Mouse (Mus musculus): ENCODE results near the gene Gm20479. TPM values are rescaled to one million over a fixed set of nuclear protein-coding genes. Genes with fewer than 3 reads are reported as not detected.

Gene Gm20479
- polyA plus RNA-seq, 1 experiment from 2014 or later: not detected

GRCm38 (mm10) chr7:27361283-27361946 lies 4.2 kb upstream of the Gm20479 start:
- Histone ChIP-seq H3K4me2 (ENCODE audit: low read depth, low read length) (peak overlapping the region; percentile 80), H3K27me3 (ENCODE audit: insufficient read depth, low read length) (peaks cover 41% of the 10 kb centered on the region), H3K36me3 (replicated peaks; ENCODE audit: insufficient read depth, low read length) (no peaks in the 10 kb centered on the region), H3K9me3 (ENCODE audit: low read length) (no peaks in the 10 kb centered on the region), H3K4me1 (ENCODE audit: insufficient read depth) (peaks cover 16% of the 10 kb centered on the region), H3K9ac (replicated peaks) (0 out of 2 replicates have a peak overlapping the region, but pooled peaks have one; percentile 16), H3K4me3 (ENCODE audit: low read depth, low read length) (peak overlapping the region; percentile 36), H3K27ac (ENCODE audit: low read depth) (no peak overlapping the region)
- ATAC-seq (peak; percentile 95), DNase-seq (peak; percentile 98)
- under 1% methylated on average over 50 of the region's 52 CpGs for WGBS (ENCODE audit: insufficient replicate concordance)
- TF ChIP-seq EP300 (IDR thresholded peaks at IDR 0.05; ENCODE audit: low read depth): no peak
- no peak for TF ChIP-seq CTCF (IDR thresholded peaks at IDR 0.05; ENCODE audit: low read depth)

- TF ChIP-seq CTCF (IDR thresholded peaks at IDR 0.05; ENCODE audit: low read depth) (no peak), EP300 (IDR thresholded peaks at IDR 0.05; ENCODE audit: low read depth) (no peak)
- Histone ChIP-seq H3K9me3 (ENCODE audit: low read length) (no peaks in the 10 kb centered on the region), H3K36me3 (replicated peaks; ENCODE audit: insufficient read depth, low read length) (no peaks in the 10 kb centered on the region), H3K27ac (ENCODE audit: low read depth) (no peak overlapping the region), H3K9ac (replicated peaks) (no peak overlapping the region), H3K4me2 (ENCODE audit: low read depth, low read length) (peak overlapping the region; percentile 80), H3K4me1 (ENCODE audit: insufficient read depth) (peaks cover 19% of the 10 kb centered on the region), H3K27me3 (ENCODE audit: insufficient read depth, low read length) (peaks cover 34% of the 10 kb centered on the region), H3K4me3 (ENCODE audit: low read depth, low read length) (no peak overlapping the region)
- ATAC-seq (no peak), DNase-seq (no peak)
- 50% methylated on average over 6 of the region's 6 CpGs for WGBS (ENCODE audit: insufficient replicate concordance)
Observed at GRCm38 (mm10) chr7:27360749-27361148, 3.5 kb upstream of the Gm20479 start.

- TF ChIP-seq CTCF (IDR thresholded peaks at IDR 0.05; ENCODE audit: low read depth) (no peak), EP300 (IDR thresholded peaks at IDR 0.05; ENCODE audit: low read depth) (no peak)
- WGBS (ENCODE audit: insufficient replicate concordance): 77% methylated on average over 9 of the region's 9 CpGs
- peaks cover 26% of the 10 kb centered on the region for H3K4me1 ChIP-seq (ENCODE audit: insufficient read depth)
- H3K27me3 ChIP-seq (ENCODE audit: insufficient read depth, low read length): peaks cover 26% of the 10 kb centered on the region
- ATAC-seq (no peak), DNase-seq (no peak)
- no peaks in the 10 kb centered on the region for H3K36me3 ChIP-seq (replicated peaks; ENCODE audit: insufficient read depth, low read length)
- no peak overlapping the region for H3K9ac ChIP-seq (replicated peaks)
- no peaks in the 10 kb centered on the region for H3K9me3 ChIP-seq (ENCODE audit: low read length)
- H3K4me3 ChIP-seq (ENCODE audit: low read depth, low read length): no peak overlapping the region
- H3K27ac ChIP-seq (ENCODE audit: low read depth): no peak overlapping the region
- no peak overlapping the region for H3K4me2 ChIP-seq (ENCODE audit: low read depth, low read length)
Observed at GRCm38 (mm10) chr7:27359706-27360358, 2.6 kb upstream of the Gm20479 start.

- no peak for DNase-seq
- Histone ChIP-seq H3K9ac (replicated peaks) (no peak overlapping the region), H3K36me3 (replicated peaks; ENCODE audit: insufficient read depth, low read length) (no peaks in the 10 kb centered on the region), H3K4me2 (ENCODE audit: low read depth, low read length) (no peak overlapping the region), H3K27ac (ENCODE audit: low read depth) (no peak overlapping the region), H3K27me3 (ENCODE audit: insufficient read depth, low read length) (peaks cover 19% of the 10 kb centered on the region), H3K9me3 (ENCODE audit: low read length) (no peaks in the 10 kb centered on the region), H3K4me3 (ENCODE audit: low read depth, low read length) (no peak overlapping the region), H3K4me1 (ENCODE audit: insufficient read depth) (peaks cover 32% of the 10 kb centered on the region)
- no peak for ATAC-seq
- 66% methylated on average over 2 of the region's 2 CpGs for WGBS (ENCODE audit: insufficient replicate concordance)
- TF ChIP-seq CTCF (IDR thresholded peaks at IDR 0.05; ENCODE audit: low read depth) (no peak), EP300 (IDR thresholded peaks at IDR 0.05; ENCODE audit: low read depth) (no peak)
Observed at GRCm38 (mm10) chr7:27359162-27359561, 1.9 kb upstream of the Gm20479 start.

- Histone ChIP-seq H3K4me1 (ENCODE audit: insufficient read depth) (peaks cover 32% of the 10 kb centered on the region), H3K9ac (replicated peaks) (no peak overlapping the region)
Observed at GRCm38 (mm10) chr7:27357595-27357978, 368 bp upstream of the Gm20479 start.

GRCm38 (mm10) chr7:27356248-27356647 lies 971 bp downstream of the Gm20479 start:
- TF ChIP-seq CTCF (IDR thresholded peaks at IDR 0.05; ENCODE audit: low read depth) (no peak), EP300 (IDR thresholded peaks at IDR 0.05; ENCODE audit: low read depth) (no peak)
- Histone ChIP-seq H3K9me3 (ENCODE audit: low read length) (no peaks in the 10 kb centered on the region), H3K4me3 (ENCODE audit: low read depth, low read length) (peak overlapping the region; percentile 75), H3K9ac (replicated peaks) (peak overlapping the region; percentile 65), H3K36me3 (replicated peaks; ENCODE audit: insufficient read depth, low read length) (peaks cover 5% of the 10 kb centered on the region), H3K27me3 (ENCODE audit: insufficient read depth, low read length) (no peaks in the 10 kb centered on the region), H3K4me2 (ENCODE audit: low read depth, low read length) (peak overlapping the region; percentile 86), H3K27ac (ENCODE audit: low read depth) (peak overlapping the region; percentile 85), H3K4me1 (ENCODE audit: insufficient read depth) (peaks cover 30% of the 10 kb centered on the region)
- WGBS (ENCODE audit: insufficient replicate concordance): 3% methylated on average over 16 of the region's 16 CpGs
- peak; percentile 28 for ATAC-seq
- no peak for DNase-seq

More at GRCm38 (mm10) chr7:27357595-27357978, 368 bp upstream of the Gm20479 start:
- no peak for DNase-seq
- WGBS (ENCODE audit: insufficient replicate concordance): 8% methylated on average over 3 of the region's 3 CpGs
- peak overlapping the region; percentile 86 for H3K4me2 ChIP-seq (ENCODE audit: low read depth, low read length)
- H3K36me3 ChIP-seq (replicated peaks; ENCODE audit: insufficient read depth, low read length): no peaks in the 10 kb centered on the region
- peak overlapping the region; percentile 85 for H3K27ac ChIP-seq (ENCODE audit: low read depth)
- no peak for TF ChIP-seq CTCF (IDR thresholded peaks at IDR 0.05; ENCODE audit: low read depth)
- no peak for TF ChIP-seq EP300 (IDR thresholded peaks at IDR 0.05; ENCODE audit: low read depth)
- H3K9me3 ChIP-seq (ENCODE audit: low read length): no peaks in the 10 kb centered on the region
- H3K4me3 ChIP-seq (ENCODE audit: low read depth, low read length): peak overlapping the region; percentile 75
- H3K27me3 ChIP-seq (ENCODE audit: insufficient read depth, low read length): peaks cover 5% of the 10 kb centered on the region
- no peak for ATAC-seq

Data from liver, postnatal 0 days (tissue).